Mouse (Mus musculus): ENCODE measurements around the gene Mlx. TPM values are rescaled to one million over a fixed set of nuclear protein-coding genes. Genes with fewer than 3 reads are reported as not detected.

Gene Mlx
- polyA plus RNA-seq, 1 experiment: 20.3 TPM

GRCm38 (mm10) chr11:101110708-101111107, 23.6 kb downstream of the Mlx start:
- Histone ChIP-seq H3K27me3 (ENCODE audit: control insufficient read depth, insufficient read depth, low read length) (no peaks in the 10 kb centered on the region), H3K27ac (ENCODE audit: insufficient read depth, low read length) (no peak overlapping the region), H3K36me3 (ENCODE audit: control insufficient read depth, insufficient read depth, low read length) (peaks cover 5% of the 10 kb centered on the region), H3K4me1 (ENCODE audit: control insufficient read depth, insufficient read depth, insufficient read length) (peaks cover 5% of the 10 kb centered on the region; the same call in 1 of the 2 replicates), H3K4me3 (ENCODE audit: extremely low read depth, insufficient read depth, insufficient read length) (no peak overlapping the region)
- no peak for TF ChIP-seq CTCF (IDR thresholded peaks at IDR 0.05; ENCODE audit: extremely low read depth, insufficient read depth, insufficient read length, insufficient replicate concordance)
- TF ChIP-seq POLR2A (IDR thresholded peaks at IDR 0.05; ENCODE audit: low read depth, low read length): no peak
- WGBS: 84% methylated on average over 5 of the region's 5 CpGs
- DNase-seq (ENCODE audit: low read depth in 1 of 2, low spot score in 2 of 2): no peak

GRCm38 (mm10) chr11:101111178-101111577, 24.1 kb downstream of the Mlx start:
- no peak for TF ChIP-seq CTCF (IDR thresholded peaks at IDR 0.05; ENCODE audit: extremely low read depth, insufficient read depth, insufficient read length, insufficient replicate concordance)
- TF ChIP-seq POLR2A (IDR thresholded peaks at IDR 0.05; ENCODE audit: low read depth, low read length): no peak
- Histone ChIP-seq H3K4me3 (ENCODE audit: extremely low read depth, insufficient read depth, insufficient read length) (no peak overlapping the region), H3K27me3 (ENCODE audit: control insufficient read depth, insufficient read depth, low read length) (no peaks in the 10 kb centered on the region), H3K27ac (ENCODE audit: insufficient read depth, low read length) (no peak overlapping the region), H3K4me1 (ENCODE audit: control insufficient read depth, insufficient read depth, insufficient read length) (peaks cover 10% of the 10 kb centered on the region; the same call in 1 of the 2 replicates), H3K36me3 (ENCODE audit: control insufficient read depth, insufficient read depth, low read length) (peaks cover 3% of the 10 kb centered on the region)
- WGBS: 91% methylated on average over 4 of the region's 4 CpGs
- DNase-seq (ENCODE audit: low read depth in 1 of 2, low spot score in 2 of 2): no peak

GRCm38 (mm10) chr11:101112186-101112585, 25.1 kb downstream of the Mlx start:
- H3K36me3 ChIP-seq (ENCODE audit: control insufficient read depth, insufficient read depth, low read length): peaks cover 2% of the 10 kb centered on the region
- no peak overlapping the region for H3K27ac ChIP-seq (ENCODE audit: insufficient read depth, low read length)
- H3K4me3 ChIP-seq (ENCODE audit: extremely low read depth, insufficient read depth, insufficient read length): no peak overlapping the region
- peaks cover 14% of the 10 kb centered on the region for H3K4me1 ChIP-seq (ENCODE audit: control insufficient read depth, insufficient read depth, insufficient read length)
- H3K27me3 ChIP-seq (ENCODE audit: control insufficient read depth, insufficient read depth, low read length): no peaks in the 10 kb centered on the region
- no peak for DNase-seq (ENCODE audit: low read depth in 1 of 2, low spot score in 2 of 2)
- WGBS: 96% methylated on average over 3 of the region's 3 CpGs
- TF ChIP-seq CTCF (IDR thresholded peaks at IDR 0.05; ENCODE audit: extremely low read depth, insufficient read depth, insufficient read length, insufficient replicate concordance) (no peak), POLR2A (IDR thresholded peaks at IDR 0.05; ENCODE audit: low read depth, low read length) (no peak)

GRCm38 (mm10) chr11:101115564-101115963, 28.5 kb downstream of the Mlx start:
- H3K27me3 ChIP-seq (ENCODE audit: control insufficient read depth, insufficient read depth, low read length): no peaks in the 10 kb centered on the region
- no peak for TF ChIP-seq POLR2A (IDR thresholded peaks at IDR 0.05; ENCODE audit: low read depth, low read length)
- TF ChIP-seq CTCF (IDR thresholded peaks at IDR 0.05; ENCODE audit: extremely low read depth, insufficient read depth, insufficient read length, insufficient replicate concordance): no peak
- no peak overlapping the region for H3K4me3 ChIP-seq (ENCODE audit: extremely low read depth, insufficient read depth, insufficient read length)
- peaks cover 2% of the 10 kb centered on the region for H3K36me3 ChIP-seq (ENCODE audit: control insufficient read depth, insufficient read depth, low read length)
- DNase-seq (ENCODE audit: low read depth in 1 of 2, low spot score in 2 of 2): peak; percentile 35 to 65
- H3K4me1 ChIP-seq (ENCODE audit: control insufficient read depth, insufficient read depth, insufficient read length): peaks cover 21% of the 10 kb centered on the region
- H3K27ac ChIP-seq (ENCODE audit: insufficient read depth, low read length): no peak overlapping the region
- WGBS: 36% methylated on average over 2 of the region's 2 CpGs

- WGBS: 36% methylated on average over 4 of the region's 4 CpGs
- peaks cover 21% of the 10 kb centered on the region for H3K4me1 ChIP-seq (ENCODE audit: control insufficient read depth, insufficient read depth, insufficient read length)
- no peak overlapping the region for H3K27ac ChIP-seq (ENCODE audit: insufficient read depth, low read length)
- H3K27me3 ChIP-seq (ENCODE audit: control insufficient read depth, insufficient read depth, low read length): no peaks in the 10 kb centered on the region
- H3K4me3 ChIP-seq (ENCODE audit: extremely low read depth, insufficient read depth, insufficient read length): peak overlapping the region; percentile 28; the same call in 1 of the 2 replicates
- TF ChIP-seq POLR2A (IDR thresholded peaks at IDR 0.05; ENCODE audit: low read depth, low read length) (no peak), CTCF (IDR thresholded peaks at IDR 0.05; ENCODE audit: extremely low read depth, insufficient read depth, insufficient read length, insufficient replicate concordance) (no peak)
- DNase-seq (ENCODE audit: low read depth in 1 of 2, low spot score in 2 of 2): no peak
- peaks cover 2% of the 10 kb centered on the region for H3K36me3 ChIP-seq (ENCODE audit: control insufficient read depth, insufficient read depth, low read length)
These were observed 31.0 kb downstream of the Mlx start for GRCm38 (mm10) chr11:101118105-101118504.

GRCm38 (mm10) chr11:101119131-101119760, 32.2 kb downstream of the Mlx start:
- Histone ChIP-seq H3K27me3 (ENCODE audit: control insufficient read depth, insufficient read depth, low read length) (no peaks in the 10 kb centered on the region), H3K36me3 (ENCODE audit: control insufficient read depth, insufficient read depth, low read length) (peaks cover 2% of the 10 kb centered on the region), H3K4me1 (ENCODE audit: control insufficient read depth, insufficient read depth, insufficient read length) (peaks cover 21% of the 10 kb centered on the region), H3K27ac (ENCODE audit: insufficient read depth, low read length) (peak overlapping the region; percentile 92), H3K4me3 (ENCODE audit: extremely low read depth, insufficient read depth, insufficient read length) (peak overlapping the region; percentile 82)
- no peak for DNase-seq (ENCODE audit: low read depth in 1 of 2, low spot score in 2 of 2)
- TF ChIP-seq CTCF (IDR thresholded peaks at IDR 0.05; ENCODE audit: extremely low read depth, insufficient read depth, insufficient read length, insufficient replicate concordance): no peak
- no peak for TF ChIP-seq POLR2A (IDR thresholded peaks at IDR 0.05; ENCODE audit: low read depth, low read length)
- 1% methylated on average over 39 of the region's 39 CpGs for WGBS

All from spleen, adult 2 months (tissue).